Mouse (Mus musculus) olfactory bulb, adult 2 months (tissue): ENCODE data around the gene Micall1.

ENCODE experiments used
- CTCF ChIP-seq: fragments of 200-500 bp; IDR thresholded peaks from 2 replicates; pipeline ENCODE4 v1.5.1; 2012; ENCODE audit warnings: low read depth, mild to moderate bottlenecking, low read length, moderate library complexity; ENCODE audit not compliant: insufficient read depth
- POLR2A ChIP-seq: fragments of 200-500 bp; IDR thresholded peaks from 2 replicates; pipeline ENCODE4 v1.6.1; 2012; ENCODE audit warnings: mild to moderate bottlenecking, low read depth, low read length, moderate library complexity; ENCODE audit not compliant: insufficient read depth

- TF ChIP-seq CTCF (no peak), POLR2A (no peak)
Observed at GRCm38 (mm10) chr15:79126217-79126932, 17.7 kb downstream of the Micall1 start.
